Mouse (Mus musculus) mouse trophoblast stem cell (cell line): ENCODE measurements at regions not wholly inside any gene's neighbourhood (a gene's known extent, or its start where the extent isn't known, plus 50 kb on each side); places are given as distances from the start of the nearest gene placed in this dataset.
"Not testable (repeated sequence)": the region's sequence is repeated elsewhere in the genome, so short reads cannot be mapped to it uniquely, and the experiment has no call there.

Experiments
- in situ Hi-C, 2 experiments: fragments of 300-500 bp; cut with MseI, MboI; formaldehyde crosslinking; loops; 2 replicates in 1 of 2; 3 replicates in 1 of 2; pipeline ENCODE4 v1.15.1; 2025

DNA sequence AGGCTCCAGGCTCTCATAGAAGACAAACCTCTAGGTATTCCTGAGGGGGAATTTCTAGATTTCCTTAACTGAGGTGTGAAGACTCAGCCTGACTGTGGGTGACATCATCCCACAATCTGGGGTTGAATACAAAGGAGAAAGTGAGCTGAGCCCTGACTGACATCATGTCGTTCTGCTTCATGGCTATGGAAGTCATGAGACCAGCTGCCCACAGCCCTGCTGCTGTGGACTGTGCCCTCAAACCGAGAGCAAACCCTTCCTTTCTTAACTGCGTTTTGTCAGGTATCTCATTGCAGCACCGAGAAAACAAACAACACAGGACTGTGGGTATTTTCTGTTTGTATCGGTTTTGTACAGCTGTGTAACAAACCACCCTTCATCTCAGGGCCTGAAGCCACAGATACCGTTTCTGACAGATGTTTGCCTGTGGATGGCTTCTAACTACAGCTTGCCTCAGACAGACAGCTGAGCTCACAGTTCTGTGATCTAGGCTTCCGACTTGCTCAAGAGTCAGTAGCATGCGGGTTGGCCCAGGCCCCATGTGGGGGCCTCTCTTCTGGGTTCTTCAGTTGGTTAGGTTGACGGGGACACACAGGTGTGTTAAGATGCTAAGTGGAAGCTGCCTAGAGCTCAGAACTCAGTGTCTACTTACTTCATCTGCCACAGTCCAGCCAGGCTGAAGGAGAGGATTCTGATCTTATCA is 150.9 kb downstream of the Tpra1 start:
- in situ Hi-C loops, result no loop called here

- in situ Hi-C loops, result no loop called here
Observed at GRCm38 (mm10) chr6:89054060-89054459, 152.0 kb downstream of the Tpra1 start.

DNA sequence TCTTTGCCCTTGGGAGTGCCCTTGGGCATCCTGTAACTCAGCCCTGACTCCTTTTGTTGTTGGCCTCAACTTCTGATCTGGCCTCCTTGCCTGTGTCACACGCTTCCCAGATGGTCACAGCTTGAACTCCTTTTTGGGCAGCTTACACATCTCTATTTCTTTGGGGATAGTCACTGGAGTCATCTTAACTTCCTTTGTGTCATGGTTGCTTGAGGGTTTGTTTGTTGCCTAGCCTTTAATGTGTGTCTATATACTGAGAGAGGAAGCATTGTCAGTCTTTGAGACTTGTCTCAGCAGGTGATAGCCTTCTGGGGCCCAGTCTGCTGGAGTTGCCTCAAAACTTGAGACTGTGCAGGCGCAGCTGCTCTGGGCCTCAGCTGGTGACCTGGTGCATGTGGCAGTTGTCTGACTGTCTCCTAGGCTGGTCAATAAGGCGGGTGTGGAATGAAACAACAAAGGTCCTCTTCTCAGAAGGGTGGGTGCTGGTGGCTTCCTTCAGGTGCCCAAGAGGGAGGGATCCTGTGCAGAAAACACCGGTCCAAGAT is 157.5 kb downstream of the Tpra1 start:
- in situ Hi-C loops, result no loop called here

GRCm38 (mm10) chr6:89064977-89065580 is 163.0 kb downstream of the Tpra1 start:
- in situ Hi-C loops, result no loop called here

- in situ Hi-C loops, result no loop called here
Observed at GRCm38 (mm10) chr6:89066588-89066987, 164.5 kb downstream of the Tpra1 start.

DNA sequence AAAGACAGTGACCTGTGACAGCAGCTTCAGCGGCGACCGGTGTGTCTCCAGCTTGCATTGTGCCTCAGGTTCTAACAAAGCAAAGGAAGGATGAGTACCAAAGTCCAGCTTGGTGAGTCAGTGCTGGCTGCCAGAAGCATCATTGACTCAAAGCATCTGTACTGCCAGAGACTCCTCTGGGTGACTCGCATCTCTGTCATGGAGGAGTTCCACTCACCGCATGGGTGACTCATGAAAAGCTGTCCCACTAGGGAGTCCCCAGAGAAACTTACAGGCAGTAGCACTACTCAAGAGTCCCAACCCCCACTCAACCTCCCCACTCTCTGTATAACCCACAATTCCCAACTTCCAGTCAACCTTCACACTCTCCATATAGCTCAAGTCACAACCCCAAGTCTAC is 166.2 kb downstream of the Tpra1 start:
- in situ Hi-C loops, result no loop called here

- in situ Hi-C loops, result no loop called here
Observed at GRCm38 (mm10) chr6:89069108-89069507, 167.1 kb downstream of the Tpra1 start.

DNA sequence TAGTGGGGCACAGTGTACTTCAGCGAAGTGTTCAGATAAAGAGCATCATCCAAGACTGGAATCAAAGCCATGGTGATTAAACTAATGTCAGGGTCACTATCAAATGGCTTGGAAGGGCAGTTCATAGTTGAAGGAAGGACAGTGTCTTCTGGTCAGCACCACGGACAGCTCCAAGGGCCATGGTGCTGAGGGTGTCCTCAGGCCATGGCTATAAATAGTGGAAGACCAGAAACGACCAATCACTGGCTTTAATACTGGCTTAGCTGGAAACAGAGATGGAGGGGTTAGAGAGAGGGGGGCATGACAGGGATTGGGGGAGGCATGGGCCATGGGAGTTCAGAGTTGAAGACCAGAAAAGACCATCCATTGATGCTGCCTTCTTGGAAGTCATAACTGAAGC is 168.0 kb downstream of the Tpra1 start:
- in situ Hi-C loops, result no loop called here

DNA sequence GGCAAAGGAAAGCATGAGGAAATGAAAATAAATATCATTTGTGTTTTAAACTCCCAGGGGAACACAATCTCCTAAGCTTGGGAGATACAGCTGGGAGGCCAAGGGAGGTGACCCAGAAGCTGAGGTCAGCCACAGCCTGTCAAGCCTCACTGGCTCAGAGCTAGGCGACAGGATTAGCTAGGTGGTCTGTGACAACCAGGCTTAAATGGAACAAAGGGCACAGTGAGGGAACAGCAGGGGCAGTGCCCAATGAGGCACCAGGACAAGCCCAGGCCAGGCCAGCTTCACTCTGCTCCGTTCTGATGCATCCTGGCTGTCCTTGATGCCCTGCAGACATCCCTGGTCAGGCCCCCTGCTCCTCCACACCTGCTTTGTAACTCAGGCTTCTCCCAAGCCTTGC is 169.7 kb downstream of the Tpra1 start:
- in situ Hi-C loops, result no loop called here

- in situ Hi-C loops, result no loop called here
Observed at GRCm38 (mm10) chr6:89072569-89072968, 170.5 kb downstream of the Tpra1 start.

- in situ Hi-C loops, result no loop called here
Observed at GRCm38 (mm10) chr6:89081624-89082300, 179.7 kb downstream of the Tpra1 start.

GRCm38 (mm10) chr6:89084437-89084836 is 182.4 kb downstream of the Tpra1 start:
- in situ Hi-C loops, result no loop called here

DNA sequence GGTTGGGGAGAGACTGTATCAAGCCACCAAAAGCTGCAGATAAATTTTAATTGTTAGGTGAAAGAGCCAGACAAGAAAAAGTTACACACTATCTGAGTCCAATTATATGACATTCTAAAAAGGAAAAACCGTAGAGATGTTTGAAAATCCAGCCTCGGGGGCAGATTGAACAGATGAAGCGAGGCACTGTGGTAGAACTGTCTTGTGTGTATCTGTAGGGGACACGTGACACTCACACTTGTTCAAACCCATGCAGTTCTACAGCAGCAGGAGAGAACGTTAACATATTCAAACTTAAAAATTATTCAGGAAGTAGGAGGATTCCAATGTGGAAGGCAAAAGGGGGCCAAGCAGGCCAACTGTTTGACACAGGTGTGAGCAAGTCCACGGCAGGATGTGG is 183.1 kb downstream of the Tpra1 start:
- in situ Hi-C loops, result no loop called here

DNA sequence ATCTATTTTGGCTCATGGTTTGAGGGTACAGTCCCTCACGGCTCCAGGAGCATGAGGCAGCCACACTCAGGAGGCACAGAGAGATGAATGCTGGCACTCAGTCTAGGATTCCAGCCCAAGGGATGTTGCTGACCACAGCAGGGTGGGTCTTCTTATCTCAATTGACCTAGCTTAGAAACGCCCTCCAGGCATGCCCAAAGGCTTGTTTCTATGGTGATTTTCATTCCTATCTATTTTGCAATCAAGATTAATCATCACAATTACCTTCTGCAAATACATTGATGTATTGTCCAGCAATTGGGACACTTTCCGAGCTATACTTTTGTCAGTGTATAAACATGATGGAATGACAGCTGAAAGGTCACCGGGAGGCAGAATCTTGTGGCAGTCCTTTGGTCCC is 185.6 kb downstream of the Tpra1 start:
- in situ Hi-C loops, result no loop called here

- in situ Hi-C loops, result no loop called here
Observed at GRCm38 (mm10) chr6:89090096-89090495, 188.0 kb downstream of the Tpra1 start.

DNA sequence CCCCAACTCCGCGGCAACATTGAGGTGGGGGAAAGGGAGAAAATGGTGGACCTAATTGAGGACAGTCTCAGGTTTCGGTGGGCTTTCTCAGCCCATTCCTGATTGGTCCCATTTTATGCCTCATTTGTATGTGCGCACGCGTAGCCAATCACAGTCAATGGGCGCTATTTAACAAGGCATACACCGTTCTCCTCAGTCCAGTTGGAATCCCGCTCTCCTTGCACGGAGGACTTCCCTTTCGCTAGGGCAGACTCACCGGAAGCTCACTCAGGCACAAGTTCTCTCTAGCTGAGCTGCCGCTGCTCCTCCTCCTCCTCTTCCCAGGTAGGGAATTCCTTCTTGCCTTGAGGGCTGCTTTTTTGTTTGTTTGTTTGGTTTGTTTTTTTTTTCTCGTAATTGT is 193.9 kb downstream of the Tpra1 start:
- in situ Hi-C loops, result no loop called here

DNA sequence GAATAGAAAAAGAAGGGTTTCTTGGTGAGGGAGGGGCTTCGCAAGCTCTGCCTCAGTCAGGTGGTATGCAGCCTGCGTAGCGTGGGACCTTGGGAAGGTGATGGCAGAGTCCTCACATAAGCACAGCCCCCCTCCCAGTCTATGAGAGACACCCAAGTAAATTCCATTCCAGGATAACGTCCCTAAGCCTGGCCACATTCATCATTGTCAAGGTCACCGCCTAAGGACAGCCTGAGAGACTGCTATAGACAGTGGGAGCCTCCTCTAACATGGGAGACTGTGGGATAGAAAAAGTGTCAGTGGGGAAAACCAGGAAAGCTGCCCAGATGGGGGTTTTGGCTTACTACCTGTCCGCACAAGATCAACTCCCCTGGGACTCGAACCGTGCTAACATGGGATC is 195.5 kb downstream of the Tpra1 start:
- in situ Hi-C loops, result no loop called here

DNA sequence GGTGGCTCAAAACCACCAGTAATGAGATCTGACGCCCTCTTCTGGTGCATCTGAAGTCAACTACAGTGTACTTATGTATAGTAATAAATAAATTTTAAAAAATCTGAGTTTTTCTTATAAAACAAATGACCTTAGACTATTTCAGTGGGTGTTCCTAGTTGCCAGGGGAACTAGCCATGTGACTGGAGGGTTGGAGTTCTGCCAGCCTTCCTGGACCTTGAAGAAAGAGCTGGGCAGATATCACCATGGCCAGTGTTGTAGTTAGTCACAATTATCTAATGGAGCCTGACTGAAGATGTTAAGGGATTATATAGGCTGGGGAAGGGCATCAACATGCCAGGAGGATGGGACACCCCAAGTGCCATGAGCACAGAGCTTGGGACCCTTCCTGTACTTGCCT is 217.2 kb downstream of the Tpra1 start:
- in situ Hi-C loops, result no loop called here

GRCm38 (mm10) chr6:89121023-89121745 is 219.1 kb downstream of the Tpra1 start:
- in situ Hi-C loops, result no loop called here

DNA sequence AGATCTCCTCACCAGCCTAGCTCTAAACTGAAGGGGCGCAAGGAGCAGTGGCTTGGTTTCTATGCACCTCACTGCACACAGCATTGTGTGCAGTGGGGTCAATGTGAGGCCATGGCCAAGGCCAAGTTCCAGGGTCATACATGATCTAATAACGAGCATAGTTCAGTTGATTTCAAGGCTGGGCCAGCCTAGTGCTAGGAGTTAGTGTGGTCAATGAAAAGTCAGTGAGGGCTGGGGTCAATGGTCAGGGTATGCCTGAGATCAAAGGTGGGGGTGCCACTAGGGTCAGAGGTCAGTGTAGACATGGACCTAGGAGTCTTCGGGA is 219.7 kb downstream of the Tpra1 start:
- in situ Hi-C loops, result no loop called here

DNA sequence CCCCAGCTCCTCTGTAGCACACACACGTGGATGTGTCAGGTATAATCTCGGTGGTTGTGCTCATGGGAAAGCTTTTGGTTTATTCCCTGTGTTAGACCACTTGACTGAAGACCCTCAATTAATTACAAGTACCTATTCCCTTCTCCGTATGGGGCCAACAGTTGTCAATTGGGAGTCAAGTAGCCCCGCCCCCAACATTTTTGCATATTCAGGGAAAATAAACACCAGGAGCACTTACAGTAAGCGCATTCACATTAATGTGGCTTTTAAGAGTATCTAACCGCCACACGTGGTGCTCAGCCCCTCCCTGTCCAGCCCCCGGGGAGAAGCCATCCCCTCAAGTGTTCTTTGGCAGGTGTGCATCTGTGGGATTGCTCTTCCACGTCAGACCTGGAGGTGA is 223.9 kb downstream of the Tpra1 start:
- in situ Hi-C loops, result no loop called here

DNA sequence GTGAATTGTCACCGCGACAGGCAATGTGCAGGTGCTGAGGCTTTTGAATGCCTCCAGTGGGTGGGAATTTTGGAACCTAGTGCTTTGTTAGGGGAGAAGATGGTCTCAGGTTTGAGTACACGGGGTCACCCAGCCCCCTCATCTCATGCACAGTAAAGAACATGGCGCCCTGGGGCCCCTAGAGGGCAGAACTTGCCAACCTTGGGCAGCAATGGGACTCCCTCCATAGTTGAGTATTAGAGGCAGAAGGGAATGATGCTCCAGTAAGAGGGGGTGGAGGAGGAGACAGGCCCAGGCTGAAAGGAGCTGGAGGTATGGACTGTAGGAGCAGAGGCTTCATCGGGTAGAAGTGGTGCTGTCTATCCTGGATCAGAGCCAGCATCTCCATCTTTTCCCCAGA is 226.1 kb downstream of the Tpra1 start:
- in situ Hi-C loops, result not testable (repeated sequence)
